Mouse (Mus musculus) lung, postnatal 36 days (tissue): ENCODE measurements around the gene Slc38a11.

Source experiments
- DNase-seq: peaks from one replicate; pipeline ENCODE4 v3.0.0; 2022; ENCODE audit warnings: mixed read lengths

Slc38a11 gene

DNA sequence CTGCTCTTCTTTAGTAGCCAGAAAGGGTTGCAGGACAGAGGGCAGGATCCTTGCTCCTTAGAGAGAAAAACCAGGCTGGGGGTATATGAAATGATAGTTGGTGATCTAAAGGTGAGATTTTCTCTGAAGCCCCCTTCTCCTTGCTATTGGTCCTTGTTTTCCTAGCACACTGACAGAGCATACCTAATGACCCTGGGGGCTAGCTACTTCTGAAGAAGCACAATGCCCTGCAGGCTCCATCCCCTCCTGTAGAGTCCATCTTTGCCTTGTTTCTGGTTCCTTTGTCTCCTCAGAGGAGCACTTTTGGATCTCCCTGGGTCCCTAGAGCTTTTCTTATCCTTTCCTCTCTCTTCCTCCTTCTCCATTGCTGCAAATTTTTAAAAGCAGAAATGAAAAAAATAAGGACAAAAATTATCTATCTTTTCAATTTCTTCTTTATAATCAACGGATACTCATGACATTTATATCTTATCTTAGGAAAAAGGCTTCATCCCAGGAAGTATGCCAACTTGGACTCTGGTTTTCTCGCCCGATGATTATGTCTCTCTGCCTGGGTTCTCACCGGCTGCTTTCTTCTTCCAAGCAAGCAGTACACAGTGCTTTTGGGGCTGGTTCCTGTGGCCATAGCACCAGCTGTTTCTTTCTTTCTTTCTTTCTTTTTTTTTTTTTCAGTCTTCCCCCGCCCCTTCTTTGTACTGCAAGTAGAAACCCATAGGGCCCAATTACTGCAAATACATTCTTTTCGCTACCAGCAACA, 41.7 kb downstream of the Slc38a11 start:
- no peak for DNase-seq

DNA sequence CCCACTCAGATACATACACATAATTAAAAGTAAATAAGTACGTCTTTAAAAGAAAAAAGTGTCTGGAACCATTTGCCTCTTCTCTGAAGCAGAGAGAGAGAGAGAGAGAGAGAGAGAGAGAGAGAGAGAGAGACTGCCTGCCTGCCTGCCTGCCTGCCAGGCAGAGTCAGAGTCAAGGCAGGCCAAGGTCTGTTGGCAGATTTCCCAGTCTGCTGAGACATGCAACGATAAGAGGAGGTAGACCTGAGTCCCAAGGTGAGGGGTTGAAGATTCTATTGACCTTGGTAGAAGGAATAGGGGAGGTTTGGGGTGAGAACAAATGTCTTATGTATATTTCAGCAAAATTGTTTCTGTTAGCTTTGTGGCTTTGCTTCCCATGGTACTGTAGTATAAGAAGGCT, 42.9 kb downstream of the Slc38a11 start:
- peak; percentile 8 for DNase-seq

- DNase-seq, result no peak
Observed at GRCm38 (mm10) chr2:65316721-65317120, 47.1 kb downstream of the Slc38a11 start.

- DNase-seq, result no peak
Observed at GRCm38 (mm10) chr2:65311250-65311649, 52.6 kb downstream of the Slc38a11 start.

DNA sequence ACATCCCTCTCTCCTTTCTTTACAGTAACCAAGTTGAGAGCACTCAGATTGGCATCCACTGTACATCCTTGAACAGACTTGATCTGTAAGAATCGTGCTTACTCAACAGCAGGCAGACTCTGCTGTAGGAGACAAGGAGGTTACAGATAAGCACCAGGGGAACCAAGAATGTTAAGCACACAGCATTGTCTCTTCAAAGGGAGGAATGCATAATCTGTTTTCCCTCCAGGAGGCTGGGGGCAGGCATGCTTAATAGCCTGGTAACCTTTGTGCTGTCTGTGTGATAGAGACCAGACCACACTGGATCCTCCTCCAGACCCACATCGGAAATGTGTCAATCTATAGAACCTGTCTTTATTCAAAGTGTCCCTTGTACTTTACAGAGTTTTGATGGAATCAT, 67.3 kb downstream of the Slc38a11 start:
- DNase-seq, result no peak

DNA sequence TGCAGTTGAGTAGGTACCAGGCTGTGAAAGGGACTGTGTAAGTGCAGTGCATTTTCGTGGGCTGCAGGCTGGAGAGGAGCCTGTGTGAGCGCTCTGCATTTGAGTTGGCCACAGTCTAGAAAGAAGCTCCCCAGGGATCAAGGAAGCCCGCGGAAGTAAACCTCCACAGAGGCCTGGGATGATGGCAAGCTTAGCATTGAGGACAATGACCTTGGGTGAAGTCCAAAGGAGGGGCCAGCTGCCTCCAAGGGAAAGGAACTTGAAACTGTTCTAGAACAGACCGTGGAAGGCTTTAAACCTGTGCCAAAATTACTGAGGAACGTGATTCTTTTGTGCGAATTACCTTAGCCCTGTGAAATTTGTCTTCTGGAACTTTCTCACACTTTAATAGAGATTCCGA, 69.7 kb downstream of the Slc38a11 start:
- peak; percentile 12 for DNase-seq

- no peak for DNase-seq
Observed at GRCm38 (mm10) chr2:65293411-65293810, 70.4 kb downstream of the Slc38a11 start.

DNA sequence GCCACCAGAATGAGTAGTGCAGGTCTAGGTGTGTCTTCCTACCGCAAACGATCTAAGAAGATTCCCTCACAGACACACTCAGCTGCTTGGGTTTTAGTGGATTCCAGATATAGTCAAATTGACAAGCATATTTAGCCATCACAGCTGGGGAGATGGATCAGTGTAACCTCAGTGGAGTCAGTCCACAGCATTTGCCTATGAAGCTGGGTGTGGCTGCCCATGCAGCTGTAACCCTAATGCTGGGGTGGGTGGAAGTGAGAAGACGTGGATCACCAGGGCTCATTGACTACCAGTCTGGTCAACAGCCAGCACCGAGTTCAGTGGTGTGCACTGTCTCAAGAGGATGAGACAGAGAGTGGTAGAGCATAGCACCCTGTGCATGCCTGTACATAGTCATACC, 74.1 kb downstream of the Slc38a11 start:
- no peak for DNase-seq

DNA sequence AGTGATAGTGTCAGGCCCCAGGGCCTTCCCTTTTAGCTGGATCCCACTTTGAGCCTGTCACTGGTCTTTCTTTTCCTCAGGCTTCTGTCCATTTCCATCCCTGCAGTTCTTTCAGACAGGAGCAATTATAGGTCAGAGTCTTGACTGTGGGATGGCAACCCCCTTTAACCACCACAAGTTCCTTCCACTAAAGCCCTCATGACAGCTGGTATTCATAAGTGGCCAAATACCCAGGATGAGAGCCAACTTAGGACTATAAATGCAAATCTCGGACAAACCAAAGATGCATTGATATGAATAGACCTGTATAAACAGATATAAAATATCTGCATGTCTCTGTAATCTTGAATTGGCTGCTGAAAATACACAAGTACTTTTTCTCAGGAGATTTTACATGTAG, 75.1 kb downstream of the Slc38a11 start:
- DNase-seq, result no peak

DNA sequence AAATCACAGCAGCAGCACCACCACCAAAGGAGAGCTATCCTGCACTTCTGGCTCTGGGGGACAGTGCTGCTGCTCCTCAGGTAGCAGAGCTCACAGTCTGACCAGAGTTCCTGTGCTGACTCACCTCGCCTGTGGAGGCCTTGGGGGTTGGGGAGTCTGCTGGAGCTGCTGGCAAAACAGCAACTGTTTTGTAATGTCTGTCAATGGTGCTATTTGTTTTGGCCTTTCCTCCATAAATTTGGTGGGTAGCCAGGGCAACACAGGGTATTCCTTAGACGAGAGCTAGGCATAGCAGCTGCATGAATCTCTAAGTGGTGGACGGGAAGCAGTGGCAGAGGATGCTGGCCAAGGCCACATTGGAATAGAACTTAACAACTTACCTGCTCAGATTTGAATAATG, 78.5 kb downstream of the Slc38a11 start:
- peak; percentile 66 for DNase-seq

- DNase-seq, result no peak
Observed at GRCm38 (mm10) chr2:65282979-65283378, 80.9 kb downstream of the Slc38a11 start.

GRCm38 (mm10) chr2:65279029-65279690, 84.7 kb downstream of the Slc38a11 start:
- DNase-seq, result peak; percentile 6

GRCm38 (mm10) chr2:65275443-65276061, 88.3 kb downstream of the Slc38a11 start:
- DNase-seq, result no peak

GRCm38 (mm10) chr2:65273910-65274309, 89.9 kb downstream of the Slc38a11 start:
- no peak for DNase-seq

- peak; percentile 4 for DNase-seq
Observed at GRCm38 (mm10) chr2:65268731-65269130, 95.1 kb downstream of the Slc38a11 start.

- no peak for DNase-seq
Observed at GRCm38 (mm10) chr2:65267834-65268233, 96.0 kb downstream of the Slc38a11 start.

DNA sequence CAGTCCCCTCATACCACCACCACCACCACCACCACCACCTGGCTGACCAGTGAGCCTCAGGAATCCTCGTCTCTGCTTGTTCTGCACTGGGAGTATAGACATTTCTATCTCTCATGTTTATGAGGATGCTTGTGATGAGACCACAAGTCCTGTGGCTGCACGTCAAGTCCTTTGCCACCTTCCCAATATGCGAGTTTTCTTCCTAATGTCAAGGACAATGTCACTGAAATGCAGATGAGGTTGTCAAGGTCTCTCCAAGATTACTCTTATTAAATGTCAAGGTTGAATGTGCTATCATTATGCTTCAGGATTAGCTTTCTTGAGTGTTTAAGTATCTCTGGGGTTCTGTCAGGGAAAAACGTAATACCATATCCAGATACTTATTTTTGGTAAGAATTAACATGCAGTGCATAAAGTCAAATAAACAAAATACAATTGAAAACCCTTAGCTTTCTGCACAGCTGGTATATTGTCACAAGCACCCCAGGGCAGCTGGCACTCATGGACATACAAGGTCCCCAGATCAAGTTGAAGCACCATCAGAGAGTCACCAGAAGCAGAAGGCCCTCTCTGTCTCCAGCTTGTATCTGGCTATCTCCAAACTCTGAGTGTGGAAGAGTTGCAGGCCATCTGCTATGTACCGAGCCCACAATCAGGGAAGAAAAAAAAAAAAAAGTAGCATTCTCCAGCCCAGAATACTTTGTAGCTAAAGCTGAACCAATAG, 97.1 kb downstream of the Slc38a11 start:
- DNase-seq, result no peak
